Mouse (Mus musculus) G1E (cell line): ENCODE measurements around the gene Hsf2. TPM values are rescaled to one million over a fixed set of nuclear protein-coding genes. Genes with fewer than 3 reads are reported as not detected.

Source experiments
- ATAC-seq: 2 replicates; pipeline ENCODE4 v1.8.0; 2016; ENCODE audit warnings: mild to moderate bottlenecking; ENCODE audit not compliant: insufficient number of reproducible peaks, poor library complexity, low FRiP score, severe bottlenecking; ENCODE audit errors: extremely low read depth
- DNase-seq: peaks from one replicate; pipeline ENCODE4 v3.0.0; 2012; ENCODE audit warnings: low spot score
- H3K27me3 ChIP-seq: 2 replicates; pipeline ENCODE4 v1.6.1; 2012; ENCODE audit warnings: mild to moderate bottlenecking, low read length, inconsistent platforms; ENCODE audit not compliant: insufficient read depth
- H3K36me3 ChIP-seq: replicated peaks from 2 replicates; pipeline ENCODE3; 2012; ENCODE audit warnings: mild to moderate bottlenecking, inconsistent platforms
- H3K4me1 ChIP-seq: 2 replicates; pipeline ENCODE4 v1.6.1; 2012; ENCODE audit warnings: low read depth, low read length, inconsistent platforms, mixed read lengths; ENCODE audit not compliant: insufficient read depth
- H3K4me3 ChIP-seq: 2 replicates; pipeline ENCODE4 v1.5.1; 2012; ENCODE audit warnings: low read depth, mild to moderate bottlenecking, inconsistent platforms, low read length, moderate library complexity, mixed read lengths
- H3K9me3 ChIP-seq: replicated peaks from 2 replicates; pipeline ENCODE4 v1.6.1; 2012; ENCODE audit warnings: inconsistent platforms
- CTCF ChIP-seq: IDR thresholded peaks from 2 replicates; pipeline ENCODE4 v1.5.1; 2012; ENCODE audit warnings: low read depth, low read length, inconsistent platforms, mixed read lengths
- GATA1 ChIP-seq: IDR thresholded peaks from 2 replicates; pipeline ENCODE4 v1.6.1; 2012; ENCODE audit warnings: borderline replicate concordance, low read length, inconsistent platforms, mixed read lengths
- GATA2 ChIP-seq: IDR thresholded peaks from 2 replicates; pipeline ENCODE4 v1.6.1; 2012; ENCODE audit warnings: low read depth, low read length, inconsistent platforms, borderline replicate concordance
- POLR2AphosphoS5 ChIP-seq: IDR thresholded peaks from 2 replicates; pipeline ENCODE4 v1.6.1; 2012; ENCODE audit warnings: low read depth, low read length, inconsistent platforms; ENCODE audit not compliant: insufficient replicate concordance
- TAL1 ChIP-seq: conservative IDR thresholded peaks from 2 replicates; pipeline ENCODE4 v1.6.1; 2012; ENCODE audit warnings: low read depth, low read length, inconsistent platforms, mixed read lengths
- polyA plus RNA-seq: library from polyadenylated mRNA; stranded (reverse); fragments of >175 nt; gene quantifications from 2 replicates; pipeline ENCODE4 v1.2.3, GENCODE M21; 2012
- total RNA-seq, 2 experiments: library from RNA; stranded (forward) in 1 of 2; stranded (reverse) in 1 of 2; fragments of 200-1000 nt in 1 of 2; fragments of >200 nt in 1 of 2; fragmentation: Nextera tagmentation in 1 of 2; gene quantifications; 2 replicates each; pipeline ENCODE4 v1.2.3; 2014 to 2017

Hsf2 gene
- total and polyA plus RNA-seq, 3 experiments: 0.61 to 15.7 (median 15.2) TPM

- no peak for ATAC-seq
- TF ChIP-seq TAL1 (no peak), GATA2 (no peak), POLR2AphosphoS5 (no peak), CTCF (no peak), GATA1 (no peak)
- DNase-seq: no peak
- no peaks in the 10 kb centered on the region for H3K4me1 ChIP-seq
- H3K27me3 ChIP-seq: no peaks in the 10 kb centered on the region
- H3K4me3 ChIP-seq: no peak overlapping the region
- no peaks in the 10 kb centered on the region for H3K36me3 ChIP-seq
- no peaks in the 10 kb centered on the region for H3K9me3 ChIP-seq
Observed at GRCm38 (mm10) chr10:57557597-57557996, 71.4 kb downstream of the Hsf2 start.

Other genes starting within 250 kb of the Hsf2 start
- 69.3 and 75.6 TPM in 2 replicates for gene Serinc1, start 46.1 kb downstream of the Hsf2 start, total RNA-seq (2014; fragmentation: Nextera tagmentation)
- gene Serinc1, start 46.1 kb downstream of the Hsf2 start, total RNA-seq (2017): 51.4 and 53.4 TPM in 2 replicates
- gene Serinc1, start 46.1 kb downstream of the Hsf2 start, polyA plus RNA-seq: 2.6 and 3.7 TPM in 2 replicates
- gene Pkib, start 145.6 kb downstream of the Hsf2 start, total RNA-seq (2014; fragmentation: Nextera tagmentation): not detected in 2 replicates
- gene Pkib, start 145.6 kb downstream of the Hsf2 start, total RNA-seq (2017): 0.16 and 0.17 TPM in 2 replicates
- gene Pkib, start 145.6 kb downstream of the Hsf2 start, polyA plus RNA-seq: not detected in 2 replicates